Mouse (Mus musculus): ENCODE data around the gene Lag3. TPM values are rescaled to one million over a fixed set of nuclear protein-coding genes. Genes with fewer than 3 reads are reported as not detected.

Lag3 gene
- polyA plus RNA-seq, 1 experiment from 2014 or later: 2.3 TPM

GRCm38 (mm10) chr6:124932314-124932695 lies 20.8 kb upstream of the Lag3 start:
- ATAC-seq (no peak), DNase-seq (ENCODE audit: low spot score) (no peak)
- Histone ChIP-seq H3K9ac (replicated peaks; ENCODE audit: low read depth) (peak overlapping the region; percentile 86), H3K4me2 (replicated peaks; ENCODE audit: low read depth, low read length) (peak overlapping the region; percentile 71), H3K4me3 (ENCODE audit: low read depth, low read length) (peak overlapping the region; percentile 79), H3K4me1 (ENCODE audit: insufficient read depth, low read depth, low read length) (peaks cover 12% of the 10 kb centered on the region), H3K36me3 (ENCODE audit: insufficient read depth, low read length) (peaks cover 23% of the 10 kb centered on the region; the same call in 1 of the 2 replicates), H3K27me3 (replicated peaks; ENCODE audit: insufficient read depth, low read length) (no peaks in the 10 kb centered on the region), H3K27ac (ENCODE audit: low read length) (peak overlapping the region; percentile 96), H3K9me3 (ENCODE audit: low read length) (no peaks in the 10 kb centered on the region)
- TF ChIP-seq CTCF (IDR thresholded peaks at IDR 0.05): no peak
- TF ChIP-seq EP300 (IDR thresholded peaks at IDR 0.05): no peak
- 45% methylated on average over 12 of the region's 12 CpGs for WGBS

GRCm38 (mm10) chr6:124931525-124932313 lies 20.2 kb upstream of the Lag3 start:
- 1% methylated on average over 45 of the region's 48 CpGs for WGBS
- TF ChIP-seq CTCF (IDR thresholded peaks at IDR 0.05): peak; percentile 70
- no peak for TF ChIP-seq EP300 (IDR thresholded peaks at IDR 0.05)
- Histone ChIP-seq H3K9ac (replicated peaks; ENCODE audit: low read depth) (peak overlapping the region; percentile 86), H3K4me3 (ENCODE audit: low read depth, low read length) (peak overlapping the region; percentile 79), H3K4me1 (ENCODE audit: insufficient read depth, low read depth, low read length) (peaks cover 12% of the 10 kb centered on the region), H3K9me3 (ENCODE audit: low read length) (no peaks in the 10 kb centered on the region), H3K4me2 (replicated peaks; ENCODE audit: low read depth, low read length) (peak overlapping the region; percentile 71), H3K36me3 (ENCODE audit: insufficient read depth, low read length) (peaks cover 22% of the 10 kb centered on the region; the same call in 1 of the 2 replicates), H3K27me3 (replicated peaks; ENCODE audit: insufficient read depth, low read length) (no peaks in the 10 kb centered on the region), H3K27ac (ENCODE audit: low read length) (peak overlapping the region; percentile 96)
- DNase-seq (ENCODE audit: low spot score) (peak; percentile 78), ATAC-seq (no peak)

- H3K4me3 ChIP-seq (ENCODE audit: low read depth, low read length): peak within 1 kb of the TSS; percentile 79
Measured at GRCm38 (mm10) chr6:124930754-124931524, 19.4 kb upstream of the Lag3 start, which contains the start of gene Mlf2. Gene Mlf2 (plus strand): TSS chr6:124931386.

GRCm38 (mm10) chr6:124930231-124930630 lies 18.7 kb upstream of the Lag3 start:
- H3K27me3 ChIP-seq (replicated peaks; ENCODE audit: insufficient read depth, low read length): no peaks in the 10 kb centered on the region
- H3K27ac ChIP-seq (ENCODE audit: low read length): peak overlapping the region; percentile 96
- no peaks in the 10 kb centered on the region for H3K9me3 ChIP-seq (ENCODE audit: low read length)
- DNase-seq (ENCODE audit: low spot score) (peak; percentile 82), ATAC-seq (no peak)
- 0 out of 2 replicates have a peak overlapping the region, but pooled peaks have one; percentile 79 for H3K4me3 ChIP-seq (ENCODE audit: low read depth, low read length)
- 13% methylated on average over 1 of the region's 1 CpGs for WGBS
- H3K9ac ChIP-seq (replicated peaks; ENCODE audit: low read depth): no peak overlapping the region
- no peak for TF ChIP-seq EP300 (IDR thresholded peaks at IDR 0.05)
- no peak for TF ChIP-seq CTCF (IDR thresholded peaks at IDR 0.05)
- H3K4me2 ChIP-seq (replicated peaks; ENCODE audit: low read depth, low read length): peak overlapping the region; percentile 71
- peaks cover 8% of the 10 kb centered on the region; the same call in 1 of the 2 replicates for H3K36me3 ChIP-seq (ENCODE audit: insufficient read depth, low read length)
- H3K4me1 ChIP-seq (ENCODE audit: insufficient read depth, low read depth, low read length): peaks cover 14% of the 10 kb centered on the region

More at GRCm38 (mm10) chr6:124930754-124931524, 19.4 kb upstream of the Lag3 start, which contains the start of gene Mlf2:
- peak within 1 kb of the TSS; percentile 71 for H3K4me2 ChIP-seq (replicated peaks; ENCODE audit: low read depth, low read length)
- peaks cover 15% of the 10 kb centered on the region; the same call in 1 of the 2 replicates for H3K36me3 ChIP-seq (ENCODE audit: insufficient read depth, low read length)
- WGBS: under 1% methylated on average over 46 of the region's 64 CpGs
- peak within 1 kb of the TSS; percentile 96 for H3K27ac ChIP-seq (ENCODE audit: low read length)
- peak; percentile 99 for TF ChIP-seq CTCF (IDR thresholded peaks at IDR 0.05)
- TF ChIP-seq EP300 (IDR thresholded peaks at IDR 0.05): peak; percentile 84
- DNase-seq (ENCODE audit: low spot score) (peak; percentile 99), ATAC-seq (peak; percentile 91)
- H3K9me3 ChIP-seq (ENCODE audit: low read length): no peaks in the 10 kb centered on the region
- no peaks in the 10 kb centered on the region for H3K27me3 ChIP-seq (replicated peaks; ENCODE audit: insufficient read depth, low read length)
- peak within 1 kb of the TSS; percentile 86 for H3K9ac ChIP-seq (replicated peaks; ENCODE audit: low read depth)
- peaks cover 12% of the 10 kb centered on the region for H3K4me1 ChIP-seq (ENCODE audit: insufficient read depth, low read depth, low read length)

- Histone ChIP-seq H3K9me3 (ENCODE audit: low read length) (no peaks in the 10 kb centered on the region), H3K27me3 (replicated peaks; ENCODE audit: insufficient read depth, low read length) (no peaks in the 10 kb centered on the region)
Measured at GRCm38 (mm10) chr6:124925941-124926340, 14.4 kb upstream of the Lag3 start.

More at GRCm38 (mm10) chr6:124925941-124926340, 14.4 kb upstream of the Lag3 start:
- H3K4me3 ChIP-seq (ENCODE audit: low read depth, low read length): peak overlapping the region; percentile 42
- DNase-seq (ENCODE audit: low spot score) (peak; percentile 98), ATAC-seq (peak; percentile 77)
- H3K9ac ChIP-seq (replicated peaks; ENCODE audit: low read depth): peak overlapping the region; percentile 20
- no peaks in the 10 kb centered on the region for H3K36me3 ChIP-seq (ENCODE audit: insufficient read depth, low read length)
- peaks cover 20% of the 10 kb centered on the region for H3K4me1 ChIP-seq (ENCODE audit: insufficient read depth, low read depth, low read length)
- 9% methylated on average over 5 of the region's 5 CpGs for WGBS
- peak overlapping the region; percentile 95 for H3K27ac ChIP-seq (ENCODE audit: low read length)
- TF ChIP-seq CTCF (IDR thresholded peaks at IDR 0.05): no peak
- TF ChIP-seq EP300 (IDR thresholded peaks at IDR 0.05): no peak
- H3K4me2 ChIP-seq (replicated peaks; ENCODE audit: low read depth, low read length): peak overlapping the region; percentile 52

Data from lung, postnatal 0 days (tissue).